In the genomic region with DNA sequence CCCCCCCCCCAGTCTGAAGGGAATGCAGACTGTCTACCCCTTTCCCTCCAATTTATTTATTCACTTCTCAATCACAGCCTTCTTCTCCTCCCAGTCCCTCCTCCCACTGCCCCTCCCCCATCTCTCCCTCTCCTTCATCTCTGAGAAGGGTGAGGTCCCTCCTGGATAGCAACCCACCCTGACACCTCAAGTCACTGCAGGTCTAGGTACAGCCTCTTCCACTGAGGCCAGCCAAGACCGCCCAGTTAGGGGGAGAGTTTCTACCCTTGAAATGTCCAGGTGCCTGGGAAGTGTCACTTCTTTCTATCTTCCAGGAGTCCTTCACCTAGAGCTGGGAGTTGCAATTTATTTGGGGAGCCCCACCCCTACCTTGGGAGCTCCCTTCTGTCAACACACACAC, we compare ENCODE assay signal across 22 mouse cellular contexts. TPM values are rescaled to one million over a fixed set of nuclear protein-coding genes. Genes with fewer than 3 reads are reported as not detected.
"Had no signal": no experiment of that assay in that cellular context is flagged by ENCODE, and none has a peak within 500 bp of the region (broad histone marks: within the 10 kb centered on the region; RNA-seq: fewer than 3 reads in every experiment).

No protein-coding gene starts in this region.

- ATAC-seq: midbrain, embryonic 16.5 days had no signal

- H3K27ac ChIP-seq: midbrain, embryonic 10.5 days; midbrain, embryonic 12.5 days; neural tube, embryonic 13.5 days; neural tube, embryonic 15.5 days had no signal

- H3K9me3 ChIP-seq: midbrain, embryonic 10.5 days; midbrain, embryonic 12.5 days; neural tube, embryonic 13.5 days; neural tube, embryonic 15.5 days had no signal

- H3K4me3 ChIP-seq: midbrain, embryonic 12.5 days; myocyte; neural tube, embryonic 13.5 days; neural tube, embryonic 15.5 days had no signal

- DNase-seq: lung, adult 18-20 months; lung, embryonic 14.5 days; lung, postnatal 10 days; lung, postnatal 4 days; midbrain, embryonic 14.5 days; retina, postnatal 1 day; right cerebral cortex, adult 18-20 months; right cerebral cortex, postnatal 25 days; right cerebral cortex, postnatal 4 days; spleen, adult 18-20 months; thymus, adult 18-20 months; thymus, postnatal 14 days; thymus, postnatal 36 days had no signal

- H3K4me2 ChIP-seq: lung, embryonic 14.5 days; midbrain, embryonic 12.5 days; neural tube, embryonic 13.5 days had no signal

- H3K9ac ChIP-seq: lung, embryonic 14.5 days; midbrain, embryonic 12.5 days; neural tube, embryonic 13.5 days; neural tube, embryonic 15.5 days had no signal

- H3K36me3 ChIP-seq: midbrain, embryonic 10.5 days; midbrain, embryonic 12.5 days; neural tube, embryonic 13.5 days; neural tube, embryonic 15.5 days had no signal

RNA-seq across cellular contexts. Expression of a gene that starts 2.5 kb away (rescaled TPM):
- total RNA-seq: megakaryocyte, adult 5-6 weeks; megakaryocyte-erythroid progenitor cell, adult 5-6 weeks had no signal
- polyA plus RNA-seq: thymus, postnatal 0 days had no signal
